Mouse (Mus musculus): ENCODE results near the gene Slc5a2. TPM values are rescaled to one million over a fixed set of nuclear protein-coding genes. Genes with fewer than 3 reads are reported as not detected.

Gene Slc5a2
- polyA plus RNA-seq, 1 experiment from 2014 or later: not detected

GRCm38 (mm10) chr7:128256783-128257334 lies 8.6 kb upstream of the Slc5a2 start:
- Histone ChIP-seq H3K36me3 (ENCODE audit: control insufficient read depth, insufficient read depth, low read length) (peaks cover 16% of the 10 kb centered on the region), H3K27me3 (replicated peaks; ENCODE audit: control insufficient read depth, insufficient read depth, low read length) (no peaks in the 10 kb centered on the region), H3K9ac (ENCODE audit: low read depth, low read length) (no peak overlapping the region), H3K4me1 (ENCODE audit: control insufficient read depth, insufficient read depth, low read length) (peaks cover 9% of the 10 kb centered on the region), H3K4me2 (ENCODE audit: low read depth, low read length) (no peak overlapping the region), H3K4me3 (ENCODE audit: low read depth, low read length) (no peak overlapping the region), H3K27ac (replicated peaks; ENCODE audit: low read depth, low read length) (no peak overlapping the region), H3K9me3 (ENCODE audit: control insufficient read depth, low read length) (no peaks in the 10 kb centered on the region)
- WGBS: 34% methylated on average over 5 of the region's 5 CpGs
- DNase-seq (ENCODE audit: low spot score) (no peak), ATAC-seq (ENCODE audit: low read depth) (no peak)

- Histone ChIP-seq H3K4me2 (ENCODE audit: low read depth, low read length) (no peak overlapping the region), H3K4me1 (ENCODE audit: control insufficient read depth, insufficient read depth, low read length) (no peaks in the 10 kb centered on the region), H3K27ac (replicated peaks; ENCODE audit: low read depth, low read length) (no peak overlapping the region), H3K4me3 (ENCODE audit: low read depth, low read length) (no peak overlapping the region), H3K9ac (ENCODE audit: low read depth, low read length) (no peak overlapping the region), H3K27me3 (replicated peaks; ENCODE audit: control insufficient read depth, insufficient read depth, low read length) (no peaks in the 10 kb centered on the region), H3K36me3 (ENCODE audit: control insufficient read depth, insufficient read depth, low read length) (peaks cover 6% of the 10 kb centered on the region; the same call in 1 of the 2 replicates), H3K9me3 (ENCODE audit: control insufficient read depth, low read length) (no peaks in the 10 kb centered on the region)
- 74% methylated on average over 5 of the region's 5 CpGs for WGBS
- ATAC-seq (ENCODE audit: low read depth): no peak
- DNase-seq (ENCODE audit: low spot score): no peak
Measured at GRCm38 (mm10) chr7:128266056-128266455, 599 bp downstream of the Slc5a2 start.

- no peak overlapping the region for H3K27ac ChIP-seq (replicated peaks; ENCODE audit: low read depth, low read length)
- peaks cover 18% of the 10 kb centered on the region for H3K36me3 ChIP-seq (ENCODE audit: control insufficient read depth, insufficient read depth, low read length)
- no peaks in the 10 kb centered on the region for H3K27me3 ChIP-seq (replicated peaks; ENCODE audit: control insufficient read depth, insufficient read depth, low read length)
- no peak overlapping the region for H3K4me3 ChIP-seq (ENCODE audit: low read depth, low read length)
- H3K4me2 ChIP-seq (ENCODE audit: low read depth, low read length): no peak overlapping the region
- no peaks in the 10 kb centered on the region for H3K4me1 ChIP-seq (ENCODE audit: control insufficient read depth, insufficient read depth, low read length)
- H3K9ac ChIP-seq (ENCODE audit: low read depth, low read length): no peak overlapping the region
- H3K9me3 ChIP-seq (ENCODE audit: control insufficient read depth, low read length): no peaks in the 10 kb centered on the region
- ATAC-seq (ENCODE audit: low read depth) (no peak), DNase-seq (ENCODE audit: low spot score) (no peak)
- 68% methylated on average over 13 of the region's 13 CpGs for WGBS
Measured at GRCm38 (mm10) chr7:128267391-128267790, 1.9 kb downstream of the Slc5a2 start.

GRCm38 (mm10) chr7:128267813-128268212 lies 2.4 kb downstream of the Slc5a2 start:
- H3K9ac ChIP-seq (ENCODE audit: low read depth, low read length): no peak overlapping the region
- H3K4me2 ChIP-seq (ENCODE audit: low read depth, low read length): no peak overlapping the region
- DNase-seq (ENCODE audit: low spot score) (no peak), ATAC-seq (ENCODE audit: low read depth) (no peak)
- no peaks in the 10 kb centered on the region for H3K4me1 ChIP-seq (ENCODE audit: control insufficient read depth, insufficient read depth, low read length)
- no peaks in the 10 kb centered on the region for H3K9me3 ChIP-seq (ENCODE audit: control insufficient read depth, low read length)
- no peak overlapping the region for H3K4me3 ChIP-seq (ENCODE audit: low read depth, low read length)
- peaks cover 22% of the 10 kb centered on the region for H3K36me3 ChIP-seq (ENCODE audit: control insufficient read depth, insufficient read depth, low read length)
- no peak overlapping the region for H3K27ac ChIP-seq (replicated peaks; ENCODE audit: low read depth, low read length)
- WGBS: 82% methylated on average over 7 of the region's 7 CpGs
- H3K27me3 ChIP-seq (replicated peaks; ENCODE audit: control insufficient read depth, insufficient read depth, low read length): no peaks in the 10 kb centered on the region

- ATAC-seq (ENCODE audit: low read depth): no peak
Measured at GRCm38 (mm10) chr7:128270431-128270850, 5.0 kb downstream of the Slc5a2 start.

GRCm38 (mm10) chr7:128271496-128271895 lies 6.0 kb downstream of the Slc5a2 start:
- DNase-seq (ENCODE audit: low spot score): no peak
- no peak overlapping the region for H3K4me3 ChIP-seq (ENCODE audit: low read depth, low read length)
- H3K36me3 ChIP-seq (ENCODE audit: control insufficient read depth, insufficient read depth, low read length): peaks cover 55% of the 10 kb centered on the region
- ATAC-seq (ENCODE audit: low read depth): no peak
- H3K4me2 ChIP-seq (ENCODE audit: low read depth, low read length): no peak overlapping the region
- H3K27ac ChIP-seq (replicated peaks; ENCODE audit: low read depth, low read length): no peak overlapping the region
- 93% methylated on average over 8 of the region's 9 CpGs for WGBS
- H3K27me3 ChIP-seq (replicated peaks; ENCODE audit: control insufficient read depth, insufficient read depth, low read length): no peaks in the 10 kb centered on the region
- H3K9me3 ChIP-seq (ENCODE audit: control insufficient read depth, low read length): no peaks in the 10 kb centered on the region
- H3K4me1 ChIP-seq (ENCODE audit: control insufficient read depth, insufficient read depth, low read length): no peaks in the 10 kb centered on the region
- no peak overlapping the region for H3K9ac ChIP-seq (ENCODE audit: low read depth, low read length)

More at GRCm38 (mm10) chr7:128270431-128270850, 5.0 kb downstream of the Slc5a2 start:
- no peaks in the 10 kb centered on the region for H3K9me3 ChIP-seq (ENCODE audit: control insufficient read depth, low read length)
- WGBS: 65% methylated on average over 13 of the region's 13 CpGs
- no peak overlapping the region for H3K27ac ChIP-seq (replicated peaks; ENCODE audit: low read depth, low read length)
- H3K4me3 ChIP-seq (ENCODE audit: low read depth, low read length): no peak overlapping the region
- no peak overlapping the region for H3K9ac ChIP-seq (ENCODE audit: low read depth, low read length)
- DNase-seq (ENCODE audit: low spot score): no peak
- H3K4me2 ChIP-seq (ENCODE audit: low read depth, low read length): no peak overlapping the region
- H3K4me1 ChIP-seq (ENCODE audit: control insufficient read depth, insufficient read depth, low read length): no peaks in the 10 kb centered on the region
- H3K36me3 ChIP-seq (ENCODE audit: control insufficient read depth, insufficient read depth, low read length): peaks cover 45% of the 10 kb centered on the region
- H3K27me3 ChIP-seq (replicated peaks; ENCODE audit: control insufficient read depth, insufficient read depth, low read length): no peaks in the 10 kb centered on the region

GRCm38 (mm10) chr7:128276051-128276450 lies 10.6 kb downstream of the Slc5a2 start:
- no peaks in the 10 kb centered on the region for H3K27me3 ChIP-seq (replicated peaks; ENCODE audit: control insufficient read depth, insufficient read depth, low read length)
- 92% methylated on average over 6 of the region's 6 CpGs for WGBS
- no peaks in the 10 kb centered on the region for H3K4me1 ChIP-seq (ENCODE audit: control insufficient read depth, insufficient read depth, low read length)
- no peak overlapping the region for H3K4me3 ChIP-seq (ENCODE audit: low read depth, low read length)
- H3K9ac ChIP-seq (ENCODE audit: low read depth, low read length): no peak overlapping the region
- no peak overlapping the region for H3K4me2 ChIP-seq (ENCODE audit: low read depth, low read length)
- H3K27ac ChIP-seq (replicated peaks; ENCODE audit: low read depth, low read length): no peak overlapping the region
- H3K9me3 ChIP-seq (ENCODE audit: control insufficient read depth, low read length): no peaks in the 10 kb centered on the region
- peaks cover 70% of the 10 kb centered on the region for H3K36me3 ChIP-seq (ENCODE audit: control insufficient read depth, insufficient read depth, low read length)
- ATAC-seq (ENCODE audit: low read depth) (no peak), DNase-seq (ENCODE audit: low spot score) (no peak)

- ATAC-seq (ENCODE audit: low read depth) (no peak), DNase-seq (ENCODE audit: low spot score) (no peak)
- H3K4me3 ChIP-seq (ENCODE audit: low read depth, low read length): no peak overlapping the region
- H3K36me3 ChIP-seq (ENCODE audit: control insufficient read depth, insufficient read depth, low read length): peaks cover 50% of the 10 kb centered on the region
- 89% methylated on average over 4 of the region's 4 CpGs for WGBS
- H3K27ac ChIP-seq (replicated peaks; ENCODE audit: low read depth, low read length): no peak overlapping the region
- H3K9me3 ChIP-seq (ENCODE audit: control insufficient read depth, low read length): no peaks in the 10 kb centered on the region
- no peak overlapping the region for H3K4me2 ChIP-seq (ENCODE audit: low read depth, low read length)
- H3K9ac ChIP-seq (ENCODE audit: low read depth, low read length): no peak overlapping the region
- no peaks in the 10 kb centered on the region for H3K4me1 ChIP-seq (ENCODE audit: control insufficient read depth, insufficient read depth, low read length)
- no peaks in the 10 kb centered on the region for H3K27me3 ChIP-seq (replicated peaks; ENCODE audit: control insufficient read depth, insufficient read depth, low read length)
Measured at GRCm38 (mm10) chr7:128279750-128280149, 14.3 kb downstream of the Slc5a2 start.

- peaks cover 38% of the 10 kb centered on the region for H3K36me3 ChIP-seq (ENCODE audit: control insufficient read depth, insufficient read depth, low read length)
- no peaks in the 10 kb centered on the region for H3K27me3 ChIP-seq (replicated peaks; ENCODE audit: control insufficient read depth, insufficient read depth, low read length)
- H3K4me2 ChIP-seq (ENCODE audit: low read depth, low read length): no peak overlapping the region
- no peaks in the 10 kb centered on the region for H3K4me1 ChIP-seq (ENCODE audit: control insufficient read depth, insufficient read depth, low read length)
- H3K27ac ChIP-seq (replicated peaks; ENCODE audit: low read depth, low read length): no peak overlapping the region
- H3K9me3 ChIP-seq (ENCODE audit: control insufficient read depth, low read length): no peaks in the 10 kb centered on the region
- no peak overlapping the region for H3K4me3 ChIP-seq (ENCODE audit: low read depth, low read length)
- no peak overlapping the region for H3K9ac ChIP-seq (ENCODE audit: low read depth, low read length)
- 91% methylated on average over 11 of the region's 11 CpGs for WGBS
- ATAC-seq (ENCODE audit: low read depth) (no peak), DNase-seq (ENCODE audit: low spot score) (no peak)
Measured at GRCm38 (mm10) chr7:128281765-128282164, 16.3 kb downstream of the Slc5a2 start.

All from embryonic facial prominence, embryonic 14.5 days (tissue).